Mouse (Mus musculus) CD4-positive, CD25-positive, alpha-beta regulatory T cell (primary cell): ENCODE data around the gene Gm6583. TPM values are rescaled to one million over a fixed set of nuclear protein-coding genes. Genes with fewer than 3 reads are reported as not detected.

Experiments used
- polyA plus RNA-seq: library from polyadenylated mRNA; unstranded; fragments of 100-300 nt; shearing (Covaris generic); gene quantifications from one replicate; pipeline ENCODE4 v1.2.1, GENCODE M21; 2017

Gene Gm6583
- polyA plus RNA-seq = 0.13 TPM

GRCm38 (mm10) chr5:112355910-112356309 lies at the start of gene Gm6583:
Gene Gm6583, minus strand, starts transcription at chr5:112356033.

DNA sequence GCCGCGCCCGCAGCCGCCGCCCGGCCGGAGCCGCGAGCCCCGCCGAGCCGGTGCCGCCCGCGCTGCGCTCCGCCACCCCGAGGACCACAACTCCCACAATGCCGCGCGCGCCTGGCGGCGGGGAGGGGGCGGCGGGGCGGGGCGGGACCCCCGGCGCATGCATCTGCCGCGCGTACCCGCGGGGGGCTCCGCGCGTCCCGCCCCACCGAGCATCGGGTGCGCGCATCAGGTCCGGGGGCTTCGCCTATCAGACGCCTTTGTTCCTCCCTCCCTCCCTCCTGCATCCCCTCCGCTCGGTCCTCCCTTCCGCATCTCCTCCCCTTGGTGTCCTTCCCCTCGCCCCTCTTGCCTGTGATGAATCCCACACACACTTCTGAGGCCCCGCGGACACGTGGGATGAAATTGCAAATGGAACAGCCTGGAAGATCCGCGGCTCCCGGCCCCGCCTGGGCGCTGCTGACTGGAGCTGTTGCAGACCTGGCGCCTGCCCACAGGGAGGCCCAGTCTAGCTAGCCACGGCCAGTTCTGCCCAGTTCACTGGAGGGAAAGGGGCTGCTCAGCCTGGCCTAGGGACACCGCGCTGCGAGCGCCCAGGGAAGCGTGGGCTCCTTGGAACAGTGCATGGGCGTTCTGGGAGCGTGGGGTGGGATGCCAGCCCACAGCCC lies 39.1 kb upstream of the Gm6583 start, which contains the start of gene Asphd2:
Gene Asphd2, minus strand, starts transcription at position 88 of the 665 bp plus-strand sequence.

GRCm38 (mm10) chr5:112342463-112343204 lies 13.2 kb downstream of the Gm6583 start, which contains the start of the genes Srrd and Hps4:
Gene Srrd, minus strand, starts transcription at chr5:112343040.
Gene Hps4, plus strand, starts transcription at chr5:112343083.

DNA sequence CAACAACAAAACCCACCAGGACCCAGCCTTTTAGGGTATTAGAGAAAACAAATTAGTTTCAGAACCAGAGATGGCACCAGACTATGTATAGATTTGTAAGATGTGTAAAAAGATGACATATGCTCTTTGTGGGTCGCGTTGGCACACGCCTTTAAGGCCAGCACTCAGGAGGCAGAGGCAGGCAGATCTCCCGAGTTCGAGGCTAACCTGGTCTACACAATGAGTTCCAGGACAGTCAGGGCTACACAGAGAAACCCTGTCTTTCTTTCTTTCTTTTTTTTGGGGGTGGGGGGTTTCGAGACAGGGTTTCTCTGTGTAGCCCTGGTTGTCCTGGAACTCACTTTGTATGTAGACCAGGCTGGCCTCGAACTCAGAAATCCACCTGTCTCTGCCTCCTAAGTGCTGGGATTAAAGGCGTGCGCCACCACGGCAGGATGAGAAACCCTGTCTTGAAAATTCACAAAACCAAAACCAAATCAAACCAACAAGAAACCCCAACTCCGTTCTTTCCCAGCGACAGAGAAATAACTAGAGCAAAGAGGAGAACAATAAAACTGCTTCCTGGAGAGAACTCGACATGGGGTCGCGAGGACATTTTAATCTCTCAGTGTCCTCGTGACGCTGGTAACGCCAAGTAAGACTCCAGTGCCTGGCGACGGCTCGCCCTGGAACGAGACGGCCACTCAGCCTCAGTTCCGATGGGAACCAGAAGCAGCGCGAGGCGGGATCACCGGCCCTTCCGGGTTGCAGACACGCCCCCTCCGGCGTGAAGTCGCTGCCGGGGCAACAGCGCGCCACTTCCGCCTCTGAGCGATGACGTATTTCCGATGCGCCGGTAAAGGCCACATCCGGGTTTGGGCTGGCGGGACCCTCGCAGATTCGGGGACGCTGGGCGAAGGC lies 30.0 kb downstream of the Gm6583 start, which contains the start of gene Tfip11:
Gene Tfip11, plus strand, starts transcription at position 813 of the 900 bp plus-strand sequence.

Other genes starting within 250 kb of the Gm6583 start
- gene Cryba4, start 103.5 kb downstream of the Gm6583 start, polyA plus RNA-seq = not detected
- not detected for gene Crybb1, start 100.2 kb downstream of the Gm6583 start, polyA plus RNA-seq
- 157 TPM for gene Tpst2, start 79.3 kb downstream of the Gm6583 start, polyA plus RNA-seq
- gene Tfip11, start 29.7 kb downstream of the Gm6583 start, polyA plus RNA-seq = 37.1 TPM
- 37.5 TPM for gene Srrd, start 13.0 kb downstream of the Gm6583 start, polyA plus RNA-seq
- gene Hps4, start 12.9 kb downstream of the Gm6583 start, polyA plus RNA-seq = 21.8 TPM
- 0.26 TPM for gene Asphd2, start 38.8 kb upstream of the Gm6583 start, polyA plus RNA-seq
- not detected for gene Gm6588, start 93.4 kb upstream of the Gm6583 start, polyA plus RNA-seq
- not detected for gene Sez6l, start 221.2 kb upstream of the Gm6583 start, polyA plus RNA-seq